Mouse (Mus musculus): ENCODE results near the gene Unc13b.

Unc13b gene

GRCm38 (mm10) chr4:43216491-43216890 is 157.7 kb downstream of the Unc13b start:
- no peak for DNase-seq (ENCODE audit: extremely low read depth, low read depth)

GRCm38 (mm10) chr4:43217997-43218396 is 159.2 kb downstream of the Unc13b start:
- peak; percentile 19 for DNase-seq (ENCODE audit: extremely low read depth, low read depth)

DNA sequence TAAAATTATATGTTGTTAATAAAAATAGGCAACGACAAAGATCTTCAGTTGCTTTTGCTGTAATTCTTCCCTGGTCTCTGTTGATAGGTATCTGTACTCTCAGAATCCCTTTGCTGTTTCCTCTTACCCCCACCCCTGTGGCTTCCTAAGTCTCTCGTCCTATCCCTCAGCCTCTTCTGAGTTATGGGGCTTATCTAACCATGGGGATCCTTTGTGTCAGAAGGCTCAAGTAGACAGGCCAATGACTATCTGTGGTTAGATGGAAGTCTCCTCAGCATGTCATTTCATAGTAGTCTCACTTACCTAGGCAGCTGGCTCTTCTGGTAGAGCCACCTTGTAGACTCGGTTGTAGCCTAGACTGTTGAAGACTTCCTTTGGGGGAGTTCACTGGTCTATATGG is 173.1 kb downstream of the Unc13b start:
- no peak for DNase-seq (ENCODE audit: extremely low read depth, low read depth)

DNA sequence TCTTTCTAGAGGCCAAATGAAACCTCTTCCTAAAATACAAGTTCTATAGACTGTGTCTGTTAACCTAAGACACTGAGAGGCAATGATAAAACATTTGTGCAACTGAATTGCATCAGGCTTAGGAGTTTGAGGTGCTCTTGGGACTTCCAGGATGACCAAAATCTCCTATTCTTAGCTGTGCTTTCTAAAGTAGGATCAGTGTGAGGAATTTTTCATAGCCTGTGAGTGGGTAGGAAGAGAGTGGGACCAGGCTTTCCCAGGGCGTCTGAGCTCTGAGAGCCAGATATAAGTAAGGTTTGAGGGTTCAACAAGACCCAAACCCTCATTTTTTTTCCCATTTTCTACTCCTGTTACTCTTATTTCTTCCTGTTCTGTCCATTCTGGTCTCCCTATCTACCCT is 174.2 kb downstream of the Unc13b start:
- DNase-seq (ENCODE audit: extremely low read depth, low read depth), result no peak

DNA sequence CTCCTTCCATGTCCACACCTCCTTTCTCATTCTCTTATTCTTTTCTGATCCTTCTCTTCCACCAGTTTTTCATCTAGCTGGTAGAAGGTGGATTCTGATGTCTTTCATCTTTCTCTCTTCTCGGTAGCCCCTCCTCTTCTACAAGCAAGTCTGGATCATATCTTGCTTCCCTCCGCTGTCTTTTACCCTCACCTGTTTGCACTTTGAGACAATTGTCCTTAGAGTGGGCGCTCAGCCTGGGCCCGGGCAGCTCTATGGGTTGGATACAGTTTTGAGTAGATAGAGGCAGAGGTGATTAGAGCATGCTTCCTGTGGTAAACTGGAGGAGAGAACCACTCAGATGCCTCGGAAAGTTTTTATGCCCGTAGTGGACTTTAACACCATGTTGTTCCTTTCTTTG is 174.7 kb downstream of the Unc13b start:
- DNase-seq (ENCODE audit: extremely low read depth, low read depth), result no peak

GRCm38 (mm10) chr4:43236898-43237297 is 178.1 kb downstream of the Unc13b start:
- no peak for DNase-seq (ENCODE audit: extremely low read depth, low read depth)

- no peak for DNase-seq (ENCODE audit: extremely low read depth, low read depth)
Observed at GRCm38 (mm10) chr4:43240716-43241115, 182.0 kb downstream of the Unc13b start.

- DNase-seq (ENCODE audit: extremely low read depth, low read depth), result no peak
Observed at GRCm38 (mm10) chr4:43244022-43244421, 185.3 kb downstream of the Unc13b start.

GRCm38 (mm10) chr4:43245776-43246175 is 187.0 kb downstream of the Unc13b start:
- DNase-seq (ENCODE audit: extremely low read depth, low read depth), result no peak

GRCm38 (mm10) chr4:43248026-43248425 is 189.3 kb downstream of the Unc13b start:
- no peak for DNase-seq (ENCODE audit: extremely low read depth, low read depth)

DNA sequence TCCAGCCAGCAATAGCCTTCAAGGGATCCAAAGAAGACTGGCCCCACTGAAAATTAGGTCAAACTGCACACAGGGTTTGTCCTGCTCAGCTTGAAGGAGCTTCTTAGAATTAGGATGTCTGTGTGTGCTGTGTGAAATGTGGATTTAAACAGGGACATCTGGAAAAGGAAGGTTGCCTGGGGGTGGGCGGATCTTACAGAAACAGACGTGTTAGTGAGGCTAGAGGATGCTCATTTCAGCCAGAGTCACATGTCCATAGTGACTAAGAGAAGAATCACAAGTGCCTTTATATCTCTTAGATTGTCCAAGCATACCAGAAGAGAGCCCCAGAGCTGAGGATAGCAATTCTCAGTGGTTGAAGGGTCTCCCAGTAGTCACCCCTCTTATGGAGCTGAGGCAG is 190.2 kb downstream of the Unc13b start:
- DNase-seq (ENCODE audit: extremely low read depth, low read depth), result no peak

DNA sequence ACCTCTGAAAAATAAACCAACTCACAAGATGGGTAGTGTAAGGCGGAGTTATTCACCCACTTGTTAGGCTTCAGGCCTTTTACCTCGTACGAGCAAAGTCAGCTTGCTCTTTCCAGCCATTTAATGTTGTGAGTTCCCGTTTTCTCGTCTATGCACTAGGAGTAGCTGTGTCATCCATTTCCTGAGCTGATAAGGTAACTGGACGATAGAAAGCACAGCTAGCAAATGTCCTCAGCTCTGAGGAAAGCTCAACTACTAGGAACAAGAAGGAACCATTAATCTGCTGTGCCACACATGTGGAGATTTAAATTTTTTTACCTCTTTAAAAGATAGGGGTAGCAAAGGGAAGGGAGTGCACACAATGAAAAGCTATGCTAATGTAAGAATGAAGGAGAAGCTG is 192.5 kb downstream of the Unc13b start:
- DNase-seq (ENCODE audit: extremely low read depth, low read depth), result peak; percentile 89

GRCm38 (mm10) chr4:43257040-43257439 is 198.3 kb downstream of the Unc13b start:
- no peak for DNase-seq (ENCODE audit: extremely low read depth, low read depth)

DNA sequence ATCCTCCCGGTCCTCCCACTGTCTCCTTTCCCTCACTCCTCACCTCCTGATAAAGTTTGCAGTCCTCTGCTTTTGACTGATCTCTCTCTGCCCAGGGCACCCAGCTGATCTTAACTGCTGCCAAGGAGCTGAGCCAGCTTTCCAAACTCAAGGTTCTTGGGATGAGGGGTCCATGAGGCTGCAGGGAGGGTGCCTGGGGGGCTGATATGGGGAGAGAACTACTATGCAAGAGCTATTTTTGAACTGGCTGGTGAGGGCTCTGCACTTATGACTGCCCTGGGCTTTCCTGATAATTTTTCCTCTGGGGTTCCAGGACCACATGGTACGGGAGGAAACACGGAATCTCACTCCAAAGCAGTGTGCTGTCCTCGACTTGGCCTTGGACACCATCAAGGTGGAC is 199.8 kb downstream of the Unc13b start:
- DNase-seq (ENCODE audit: extremely low read depth, low read depth), result no peak

DNA sequence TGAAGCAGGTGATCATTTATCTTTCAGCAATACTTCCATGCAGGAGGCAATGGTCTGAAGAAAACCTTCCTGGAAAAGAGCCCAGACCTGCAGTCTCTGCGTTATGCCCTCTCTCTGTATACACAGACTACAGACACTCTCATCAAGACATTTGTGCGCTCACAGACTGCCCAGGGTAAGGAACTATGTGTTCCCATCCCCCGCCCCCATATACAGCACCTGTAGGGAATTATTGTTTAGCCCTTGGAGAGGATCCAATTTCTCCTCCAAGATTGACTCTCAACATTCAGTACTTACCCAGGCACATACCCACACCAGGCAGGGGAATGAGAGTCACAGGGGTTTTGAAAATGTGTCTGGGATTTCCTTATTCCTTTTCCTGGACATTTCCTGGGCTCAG is 200.7 kb downstream of the Unc13b start:
- DNase-seq (ENCODE audit: extremely low read depth, low read depth), result no peak

GRCm38 (mm10) chr4:43260096-43260495 is 201.3 kb downstream of the Unc13b start:
- DNase-seq (ENCODE audit: extremely low read depth, low read depth), result no peak

GRCm38 (mm10) chr4:43262821-43263220 is 204.1 kb downstream of the Unc13b start:
- no peak for DNase-seq (ENCODE audit: extremely low read depth, low read depth)

DNA sequence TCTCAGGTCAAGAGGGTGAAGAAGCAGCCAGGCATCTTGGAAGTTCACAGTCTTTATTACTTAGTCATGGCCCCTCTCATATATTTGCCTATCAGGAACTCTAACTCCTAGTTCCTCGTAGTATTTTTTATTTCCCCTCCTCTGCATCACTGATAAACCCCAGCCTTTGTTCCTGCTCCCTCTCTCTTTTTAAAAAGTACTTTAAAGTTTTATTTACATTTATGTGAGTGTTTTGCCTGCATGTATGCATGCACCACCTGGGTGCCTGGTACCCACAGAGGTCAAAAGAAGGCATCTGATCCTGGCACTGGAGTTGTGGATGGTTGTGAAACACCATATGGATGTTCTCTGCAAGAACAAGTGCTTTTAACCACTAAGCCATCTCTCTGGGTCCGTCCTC is 207.4 kb downstream of the Unc13b start:
- DNase-seq (ENCODE audit: extremely low read depth, low read depth), result no peak

DNA sequence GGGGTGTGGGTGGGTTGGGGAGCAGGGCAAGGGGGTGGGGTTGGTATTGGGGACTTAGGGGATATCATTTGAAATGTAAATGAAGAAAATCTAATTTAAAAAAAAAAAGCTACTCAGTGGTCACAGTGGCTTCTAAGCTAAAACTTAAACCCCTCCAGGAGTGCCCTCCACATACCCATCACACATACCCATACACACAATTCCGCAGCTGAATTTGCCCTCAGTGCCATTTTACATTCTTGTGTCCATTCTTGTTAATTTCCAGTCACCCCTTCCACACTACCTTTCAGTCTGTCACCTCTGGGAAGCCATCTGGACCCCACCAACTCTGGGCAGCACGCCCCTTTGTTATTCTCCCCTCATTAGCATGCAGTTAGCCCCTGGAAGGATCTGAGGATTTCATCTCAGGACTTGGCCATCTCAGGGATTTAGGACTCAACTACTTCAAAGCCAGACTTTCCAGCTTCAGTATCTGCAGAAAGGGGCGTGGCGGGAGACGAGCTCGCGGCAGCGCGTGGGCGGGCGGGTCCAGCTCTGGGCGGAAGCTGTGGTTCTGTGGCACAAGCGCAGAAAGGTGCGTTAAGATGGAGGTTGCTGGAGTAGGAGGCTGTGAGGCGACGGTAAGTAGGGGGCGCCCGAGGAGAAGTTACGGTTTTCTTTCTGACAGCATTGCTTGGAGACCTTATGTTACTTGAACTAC is 208.0 kb downstream of the Unc13b start, which contains the start of gene Atp8b5:
Gene Atp8b5, plus strand, starts transcription at position 537 of the 700 bp plus-strand sequence.
- peak; percentile 83 for DNase-seq (ENCODE audit: extremely low read depth, low read depth)

GRCm38 (mm10) chr4:43267323-43267658 is 208.5 kb downstream of the Unc13b start:
- DNase-seq (ENCODE audit: extremely low read depth, low read depth), result no peak

GRCm38 (mm10) chr4:43285476-43285875 is 226.7 kb downstream of the Unc13b start:
- DNase-seq (ENCODE audit: extremely low read depth, low read depth), result no peak

GRCm38 (mm10) chr4:43287305-43287704 is 228.6 kb downstream of the Unc13b start:
- no peak for DNase-seq (ENCODE audit: extremely low read depth, low read depth)

- DNase-seq (ENCODE audit: extremely low read depth, low read depth), result no peak
Observed at GRCm38 (mm10) chr4:43294001-43294400, 235.2 kb downstream of the Unc13b start.
